Mouse (Mus musculus) telencephalon, adult 2 months (tissue): ENCODE data around the gene Nip7.
"Not testable (repeated sequence)": the region's sequence is repeated elsewhere in the genome, so short reads cannot be mapped to it uniquely, and the experiment has no call there.

ENCODE experiments used
- DNase-seq: peaks from one replicate; pipeline ENCODE4 v3.0.0-alpha.2; 2011; ENCODE audit warnings: low read depth, low spot score

Nip7 gene

DNA sequence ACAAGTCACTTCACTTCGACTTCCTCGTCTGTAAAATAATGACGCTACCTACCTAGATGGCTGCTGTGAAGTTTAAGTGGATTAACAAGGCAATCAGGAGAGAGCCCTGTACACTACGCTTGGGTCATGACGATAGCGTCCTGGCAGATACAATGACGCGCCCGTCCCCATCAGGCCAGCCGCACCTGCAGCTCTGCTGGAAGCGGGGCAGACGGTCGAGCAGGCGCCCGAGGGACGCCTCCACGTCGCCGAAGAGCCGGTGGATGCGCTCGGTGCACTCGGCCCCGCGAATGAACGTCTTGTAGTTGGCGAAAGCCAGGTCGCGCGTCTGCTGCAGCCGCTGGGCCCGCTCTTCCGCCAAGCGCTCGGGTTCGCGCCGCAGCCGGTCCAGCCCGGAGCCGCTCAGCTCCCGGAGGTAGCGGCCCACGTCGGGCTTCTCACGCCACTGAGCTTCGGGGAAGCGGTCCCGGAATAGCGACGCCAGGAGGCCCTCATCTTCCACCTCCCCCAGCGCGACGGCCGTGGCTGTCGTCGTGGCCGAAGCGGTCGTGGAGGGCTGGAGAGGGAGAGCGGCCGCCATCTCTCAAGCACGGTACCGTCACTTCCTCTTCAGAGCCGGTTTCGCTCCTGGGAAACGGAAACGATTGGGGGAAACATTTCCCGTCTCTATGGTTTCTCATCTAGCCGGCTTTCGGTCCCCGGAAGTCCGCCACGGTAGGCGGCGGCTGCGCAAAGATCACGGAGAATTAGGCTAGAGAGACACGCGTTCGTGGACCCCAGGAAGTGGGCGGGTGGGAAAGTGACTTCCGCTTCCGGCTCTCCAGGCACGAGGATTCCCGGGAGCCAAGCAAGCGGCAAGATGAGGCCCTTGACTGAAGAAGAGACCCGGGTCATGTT, at the start of gene Nip7, which contains the start of gene Cog8:
Gene Nip7, plus strand, starts transcription at position 802 of the 897 bp plus-strand sequence.
Gene Cog8, minus strand, starts transcription at position 614 of the 897 bp plus-strand sequence.
- DNase-seq = peak; percentile 99

DNA sequence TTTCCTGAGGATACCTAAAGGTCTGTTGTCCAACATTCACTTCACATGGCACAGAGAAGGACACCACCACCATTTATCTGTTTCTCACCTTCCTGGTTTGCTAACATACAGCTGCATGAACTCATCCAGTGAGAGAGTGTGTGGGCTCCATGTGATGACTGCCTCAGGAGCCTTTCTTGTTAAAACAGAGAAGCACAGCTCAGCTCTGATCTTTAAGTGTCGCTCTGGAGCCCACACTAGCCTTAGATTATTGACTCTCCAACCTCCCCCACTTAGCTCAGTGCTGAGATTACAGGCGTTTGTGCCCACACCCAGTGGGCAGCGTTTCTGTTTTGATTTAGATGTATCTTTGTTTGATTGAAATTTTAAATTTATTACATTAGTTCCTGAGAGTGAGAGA, 48.9 kb upstream of the Nip7 start:
- no peak for DNase-seq

- DNase-seq = no peak
Observed at GRCm38 (mm10) chr8:107012666-107013065, 44.0 kb upstream of the Nip7 start.

GRCm38 (mm10) chr8:107014915-107015314, 41.8 kb upstream of the Nip7 start:
- DNase-seq = no peak

GRCm38 (mm10) chr8:107023479-107023878, 33.2 kb upstream of the Nip7 start:
- no peak for DNase-seq

- no peak for DNase-seq
Observed at GRCm38 (mm10) chr8:107029310-107029709, 27.4 kb upstream of the Nip7 start.

DNA sequence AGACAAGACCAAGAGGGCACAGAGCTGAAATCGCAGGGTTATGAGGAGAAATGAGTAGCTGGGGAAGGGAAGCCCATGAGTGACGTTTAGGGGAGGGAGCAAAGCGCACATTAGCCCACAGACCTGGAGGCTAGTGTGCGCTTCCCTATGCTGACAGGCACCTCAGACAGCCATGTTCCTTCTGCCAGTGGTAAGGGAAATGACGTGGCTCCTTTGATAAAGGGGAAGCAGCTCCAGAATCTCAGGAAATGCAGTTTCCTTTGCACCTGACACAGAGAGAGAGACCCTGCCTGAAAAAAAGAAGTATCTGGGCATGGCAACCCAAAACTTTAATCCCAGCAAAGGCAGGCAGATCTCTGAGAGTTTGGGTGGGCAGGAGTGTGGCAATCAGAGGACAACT, 26.6 kb upstream of the Nip7 start:
- DNase-seq = no peak

DNA sequence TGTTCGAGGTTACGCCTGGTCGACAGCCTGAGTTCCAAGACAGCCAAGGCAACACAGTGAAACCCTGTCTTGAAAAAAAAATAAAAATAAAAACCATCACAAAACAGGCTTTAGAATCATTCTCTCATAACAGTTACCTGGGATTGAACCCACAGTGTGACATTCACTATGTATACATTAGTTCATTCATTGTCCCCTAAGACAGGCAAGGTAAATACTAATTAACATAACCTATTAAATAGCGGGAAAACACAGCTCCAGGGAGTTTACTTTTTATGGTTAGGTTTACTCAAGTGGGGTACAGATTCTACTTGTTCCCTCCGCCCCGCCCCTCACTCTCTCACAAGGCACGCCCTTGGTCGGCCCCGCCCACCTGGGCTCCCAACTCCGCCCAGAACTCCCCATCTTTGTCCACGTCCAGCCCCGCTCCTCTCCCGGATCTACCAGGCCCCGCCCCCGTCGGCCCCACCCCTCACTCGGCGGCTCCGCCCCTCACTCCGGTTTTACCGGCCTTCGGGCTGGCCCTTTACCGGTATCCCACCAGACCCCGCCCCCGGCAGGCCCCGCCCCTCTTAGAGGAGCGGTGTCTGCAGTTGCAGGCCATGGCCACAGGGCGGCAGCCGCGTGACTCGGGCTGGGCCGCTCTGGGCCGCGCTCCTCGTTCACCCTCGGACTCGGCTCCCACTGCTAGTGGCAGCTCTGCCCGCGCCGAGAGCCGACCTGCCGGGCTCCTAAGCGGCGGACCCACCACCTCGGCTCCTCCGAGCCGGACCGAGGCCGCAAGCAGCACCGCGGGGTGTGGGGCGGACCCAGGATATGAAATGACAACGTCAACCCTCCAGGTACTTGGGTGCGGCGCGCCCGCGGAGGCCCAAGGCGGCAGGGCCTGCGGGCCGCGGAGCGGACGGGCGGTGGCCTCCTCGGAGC, 25.8 kb upstream of the Nip7 start, which contains the start of gene Vps4a:
Gene Vps4a, plus strand, starts transcription at position 573 of the 927 bp plus-strand sequence.
- peak; percentile 79 for DNase-seq

GRCm38 (mm10) chr8:107031577-107032090, 25.0 kb upstream of the Nip7 start:
- no peak for DNase-seq

GRCm38 (mm10) chr8:107033609-107034008, 23.1 kb upstream of the Nip7 start:
- DNase-seq = not testable (repeated sequence)

DNA sequence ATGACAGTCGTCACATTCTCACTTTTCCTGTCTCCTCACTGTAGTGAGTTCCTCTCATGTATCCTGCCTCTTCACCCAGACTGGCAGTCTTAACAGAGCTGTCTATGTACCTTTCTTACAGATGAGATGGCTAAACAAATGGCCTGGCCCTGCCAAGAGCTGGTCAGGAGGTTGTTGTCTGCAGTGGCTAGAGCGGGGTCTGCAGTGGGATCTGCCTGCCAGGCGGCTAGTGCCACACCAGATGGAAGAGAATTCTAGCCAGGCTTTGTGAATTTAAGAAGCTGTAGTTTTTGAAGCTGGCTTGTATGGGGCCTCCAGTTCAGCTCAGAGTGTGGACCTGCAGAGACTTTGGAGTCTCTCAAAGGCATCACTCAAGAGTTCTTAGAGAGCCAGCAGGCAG, 21.0 kb upstream of the Nip7 start:
- no peak for DNase-seq

DNA sequence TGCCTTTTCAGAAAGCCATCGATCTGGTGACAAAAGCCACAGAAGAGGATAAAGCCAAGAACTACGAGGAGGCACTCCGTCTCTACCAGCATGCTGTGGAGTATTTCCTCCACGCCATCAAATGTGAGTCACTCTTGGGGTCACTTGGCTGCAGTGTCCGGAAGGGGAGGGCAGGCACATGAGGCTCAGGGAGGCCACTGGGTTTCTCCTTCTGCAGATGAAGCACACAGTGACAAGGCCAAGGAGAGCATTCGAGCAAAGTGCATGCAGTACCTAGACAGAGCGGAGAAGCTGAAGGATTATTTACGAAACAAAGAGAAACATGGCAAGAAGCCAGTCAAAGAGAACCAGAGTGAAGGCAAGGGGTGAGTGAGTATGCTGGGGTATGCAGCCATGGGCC, 20.1 kb upstream of the Nip7 start:
- no peak for DNase-seq

DNA sequence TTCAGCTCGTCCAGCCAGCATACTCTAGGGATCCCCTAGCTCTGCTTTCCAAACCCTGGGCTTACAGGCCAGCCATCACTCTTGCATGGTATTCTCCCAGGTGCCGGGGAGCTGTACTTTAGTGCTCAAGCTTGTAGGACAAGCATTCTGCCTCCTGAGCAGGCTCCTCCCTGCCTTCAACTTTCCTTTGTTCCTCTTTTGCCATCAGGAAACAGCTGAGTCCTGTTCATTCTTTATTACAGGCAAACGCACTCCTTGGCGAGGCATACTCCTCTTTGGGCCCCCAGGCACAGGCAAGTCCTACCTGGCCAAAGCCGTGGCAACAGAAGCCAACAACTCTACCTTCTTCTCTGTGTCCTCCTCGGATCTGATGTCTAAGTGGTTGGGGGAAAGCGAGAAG, 16.0 kb upstream of the Nip7 start:
- no peak for DNase-seq

GRCm38 (mm10) chr8:107045478-107045877, 11.2 kb upstream of the Nip7 start:
- DNase-seq = no peak

- no peak for DNase-seq
Observed at GRCm38 (mm10) chr8:107046976-107047375, 9.7 kb upstream of the Nip7 start.

- DNase-seq = peak; percentile 73
Observed at GRCm38 (mm10) chr8:107048061-107048941, 8.4 kb upstream of the Nip7 start, which contains the start of gene Pdf. TSS of gene Pdf (minus strand) at chr8:107048614.

DNA sequence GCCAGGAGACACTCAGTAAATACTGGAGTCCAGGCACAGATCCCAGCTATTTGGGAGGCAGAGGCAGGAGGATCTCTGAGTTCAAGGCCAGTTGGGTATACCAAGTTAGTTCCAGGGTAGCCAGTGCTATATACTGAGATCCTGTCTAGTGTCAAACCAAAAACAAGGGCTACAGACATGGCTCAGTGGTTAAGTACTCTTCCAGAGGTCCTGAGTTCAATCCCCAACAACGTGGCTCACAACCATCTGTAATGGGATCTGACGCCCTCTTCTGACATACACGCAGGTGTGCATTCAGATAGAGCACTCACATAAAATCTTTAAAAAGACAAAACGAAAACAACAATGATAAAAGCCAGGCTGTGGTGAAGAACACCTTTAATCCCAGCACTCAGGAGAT, 7.2 kb upstream of the Nip7 start:
- no peak for DNase-seq

GRCm38 (mm10) chr8:107052046-107052445, 4.6 kb upstream of the Nip7 start:
- no peak for DNase-seq

- no peak for DNase-seq
Observed at GRCm38 (mm10) chr8:107056973-107057369, 294 bp downstream of the Nip7 start.

- no peak for DNase-seq
Observed at GRCm38 (mm10) chr8:107062613-107063012, 5.9 kb downstream of the Nip7 start.
